ENCODE assay signal across 16 mouse cellular contexts in the genomic region with DNA sequence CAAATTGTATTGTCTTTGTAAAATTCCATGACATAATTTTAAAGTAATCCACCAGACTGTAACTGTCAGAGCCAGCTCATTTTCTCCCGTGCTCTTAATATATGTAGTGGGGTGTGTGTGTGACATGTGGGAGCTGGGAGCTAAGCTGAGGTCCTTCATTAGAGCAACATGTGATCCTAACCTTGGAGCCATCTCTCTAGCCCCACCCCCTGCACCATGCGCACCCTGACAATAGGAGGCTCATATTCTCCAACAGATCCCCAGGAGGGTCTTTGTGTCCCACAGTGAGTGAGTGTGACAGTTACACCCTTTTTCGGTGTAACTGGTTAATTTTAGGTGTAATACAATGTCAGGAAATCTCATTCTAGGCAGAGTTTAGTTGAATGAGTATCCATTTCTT.
"Had no signal": no experiment of that assay in that cellular context is flagged by ENCODE, and none has a peak within 500 bp of the region (broad histone marks: within the 10 kb centered on the region; RNA-seq: fewer than 3 reads in every experiment).

No protein-coding gene starts in this region.

- H3K4me3 ChIP-seq: kidney, embryonic 15.5 days; left cerebral cortex, adult 2 months; limb, embryonic 10.5 days; liver, embryonic 15.5 days; megakaryocyte, embryonic 14.5 days had no signal

- H3K36me3 ChIP-seq: kidney, embryonic 15.5 days; limb, embryonic 10.5 days had no signal

- H3K4me2 ChIP-seq: kidney, embryonic 15.5 days; liver, embryonic 11.5 days; liver, embryonic 15.5 days had no signal

- H3K4me1 ChIP-seq: limb, embryonic 10.5 days had no signal

- H3K9me3 ChIP-seq: kidney, embryonic 15.5 days; limb, embryonic 10.5 days; liver, embryonic 15.5 days; megakaryocyte, embryonic 14.5 days had no signal

- H3K27me3 ChIP-seq: kidney, embryonic 15.5 days; liver, embryonic 15.5 days; megakaryocyte, embryonic 14.5 days had no signal

- DNase-seq: kidney, adult 2 months; kidney, postnatal 14 days; lung, adult 2 months; lung, postnatal 10 days; retina, postnatal 1 day; right cerebral cortex, postnatal 4 days; spleen, adult 18-20 months; thymus, adult 18-20 months; thymus, postnatal 14 days had no signal

- H3K27ac ChIP-seq: kidney, embryonic 15.5 days; left cerebral cortex, adult 2 months; liver, embryonic 15.5 days; macrophage had no signal

- H3K9ac ChIP-seq: kidney, embryonic 15.5 days; liver, embryonic 15.5 days had no signal
